Mouse (Mus musculus) heart, embryonic 15.5 days (tissue): ENCODE data around the gene Gne. TPM values are rescaled to one million over a fixed set of nuclear protein-coding genes. Genes with fewer than 3 reads are reported as not detected.
A peak's percentile ranks its signal among the peaks of the same experiment; 100 is the strongest.
"Not testable (repeated sequence)": the region's sequence is repeated elsewhere in the genome, so short reads cannot be mapped to it uniquely, and the experiment has no call there.

ENCODE experiments used
- ATAC-seq: fragments of 200-750 bp; cut with Nextera tagmentation; replicated peaks from 2 replicates; pipeline ENCODE4 v1.8.0; 2017; ENCODE audit warnings: low read depth, moderate TSS enrichment; ENCODE audit not compliant: insufficient number of reproducible peaks, insufficient read depth, low FRiP score
- H3K27ac ChIP-seq: fragments of 300-500 bp; sonication (generic); 2 replicates; pipeline ENCODE4 v1.5.1; 2015; ENCODE audit warnings: mild to moderate bottlenecking, inconsistent platforms
- H3K27me3 ChIP-seq: fragments of 300-500 bp; sonication (generic); 2 replicates; pipeline ENCODE4 v1.6.1; 2015; ENCODE audit warnings: inconsistent platforms
- H3K36me3 ChIP-seq: fragments of 300-500 bp; sonication (generic); 2 replicates; pipeline ENCODE4 v1.6.1; 2015; ENCODE audit warnings: mild to moderate bottlenecking, inconsistent platforms
- H3K4me1 ChIP-seq: fragments of 300-500 bp; sonication (generic); replicated peaks from 2 replicates; pipeline ENCODE4 v1.6.1; 2015; ENCODE audit warnings: inconsistent platforms
- H3K4me2 ChIP-seq: fragments of 300-500 bp; sonication (generic); 2 replicates; pipeline ENCODE4 v1.6.1; 2015; ENCODE audit warnings: inconsistent platforms, mild to moderate bottlenecking, moderate library complexity
- H3K4me3 ChIP-seq: fragments of 300-500 bp; sonication (generic); 2 replicates; pipeline ENCODE4 v1.5.1; 2015; ENCODE audit warnings: mild to moderate bottlenecking, inconsistent platforms
- H3K9ac ChIP-seq: fragments of 300-500 bp; sonication (generic); 2 replicates; pipeline ENCODE4 v1.6.1; 2015; ENCODE audit warnings: mild to moderate bottlenecking, inconsistent platforms
- H3K9me3 ChIP-seq: fragments of 300-500 bp; sonication (generic); replicated peaks from 2 replicates; pipeline ENCODE4 v1.6.1; 2016; ENCODE audit warnings: inconsistent platforms
- WGBS: fragments of 180-500 bp; shearing (Covaris S2); methylation state at CpG from one replicate; pipeline ENCODE4 v1.1.7; 2015; ENCODE audit warnings: mixed read lengths; 5-methylcytosine and 5-hydroxymethylcytosine counted together
- polyA plus RNA-seq: library from polyadenylated mRNA; unstranded; fragments of >200 nt; fragmentation: Nextera tagmentation; extraction: Ambion mirVana; gene quantifications from 2 replicates; pipeline ENCODE4 v1.2.1, GENCODE M21; 2015

The Gne gene
- polyA plus RNA-seq, 1 experiment from 2014 or later, result 27.3 TPM

DNA sequence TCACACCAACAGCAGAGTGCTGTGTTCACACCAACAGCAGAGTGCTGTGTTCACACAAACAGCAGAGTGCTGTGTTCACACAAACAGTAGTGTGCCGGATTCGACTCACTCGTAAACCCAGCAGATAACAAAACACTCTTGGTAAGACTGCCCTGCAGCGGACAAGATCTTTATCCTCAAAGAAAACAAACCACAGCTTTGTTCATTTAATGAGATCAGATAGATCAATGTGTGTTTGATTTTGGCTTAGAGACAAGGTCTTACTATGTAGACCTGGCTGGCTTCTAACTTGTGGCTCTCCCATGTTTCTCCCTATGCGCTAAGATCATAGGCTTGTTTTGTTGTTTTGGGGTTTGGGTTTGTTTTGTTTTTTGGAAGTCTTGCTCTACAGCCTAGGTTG lies 37.9 kb downstream of the Gne start:
- Histone ChIP-seq H3K4me2 (no peak overlapping the region), H3K9me3 (no peaks in the 10 kb centered on the region), H3K4me3 (no peak overlapping the region), H3K27ac (no peak overlapping the region), H3K9ac (no peak overlapping the region), H3K27me3 (no peaks in the 10 kb centered on the region), H3K36me3 (peaks cover 69% of the 10 kb centered on the region), H3K4me1 (no peaks in the 10 kb centered on the region)
- no peak for ATAC-seq
- 62% methylated on average over 5 of the region's 5 CpGs for WGBS

DNA sequence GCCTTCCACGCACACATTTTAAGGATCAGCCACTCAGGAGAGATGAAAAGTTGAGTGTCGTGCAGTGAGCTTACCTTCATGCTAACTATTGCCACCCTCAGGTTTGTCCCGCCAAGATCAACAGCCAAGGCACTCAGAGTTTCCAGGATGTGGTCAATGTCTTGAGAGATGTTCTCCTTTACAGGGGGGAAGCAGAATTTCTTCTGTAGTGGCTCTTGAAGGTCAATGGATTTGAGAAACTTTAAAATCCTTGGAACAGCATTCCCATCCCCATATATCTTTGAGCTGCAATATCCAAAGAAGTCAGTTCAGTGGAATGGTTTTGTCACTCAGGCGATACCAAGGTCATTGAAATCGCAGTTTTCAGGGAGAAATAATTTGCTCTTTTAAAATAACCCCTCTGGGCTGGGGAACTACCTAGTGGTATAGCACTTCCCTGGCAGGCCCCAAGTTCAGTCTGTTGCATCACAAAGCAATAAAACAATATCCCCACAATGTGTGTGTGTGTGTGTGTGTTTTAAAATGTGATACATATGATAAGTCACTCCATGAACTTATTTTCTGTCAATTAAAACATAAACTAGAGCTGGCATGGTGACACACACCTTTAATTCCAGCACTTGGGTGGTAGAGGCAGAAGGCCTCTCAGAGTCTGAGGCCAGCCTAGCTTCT lies 39.2 kb downstream of the Gne start:
- Histone ChIP-seq H3K4me1 (no peaks in the 10 kb centered on the region), H3K36me3 (peaks cover 76% of the 10 kb centered on the region), H3K27ac (no peak overlapping the region), H3K9ac (no peak overlapping the region), H3K27me3 (no peaks in the 10 kb centered on the region), H3K4me3 (no peak overlapping the region), H3K4me2 (no peak overlapping the region), H3K9me3 (no peaks in the 10 kb centered on the region)
- WGBS, result 90% methylated on average over 5 of the region's 5 CpGs
- ATAC-seq, result no peak

DNA sequence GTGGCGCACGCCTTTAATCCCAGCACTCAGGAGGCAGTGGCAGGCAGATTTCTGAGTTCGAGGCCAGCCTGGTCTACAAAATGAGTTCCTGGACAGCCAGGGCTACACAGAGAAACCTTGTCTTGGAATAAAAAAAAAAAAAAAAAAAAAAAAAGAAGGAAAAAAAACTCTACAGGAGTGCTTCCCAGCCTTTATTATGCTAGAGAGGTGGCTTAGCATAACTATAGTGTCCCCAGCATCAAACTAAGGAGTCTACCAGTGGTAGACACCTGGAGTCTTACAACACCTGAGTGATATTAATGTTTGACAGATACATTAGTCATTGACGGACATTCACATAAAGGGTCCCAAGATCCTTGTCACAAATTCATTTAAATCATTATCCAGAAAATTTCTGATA lies 40.8 kb downstream of the Gne start:
- not testable (repeated sequence) for H3K4me2 ChIP-seq, H3K9ac ChIP-seq, H3K27ac ChIP-seq, ATAC-seq, H3K4me3 ChIP-seq, H3K9me3 ChIP-seq, H3K27me3 ChIP-seq, H3K4me1 ChIP-seq
- H3K36me3 ChIP-seq, result peaks cover 84% of the 10 kb centered on the region
- WGBS, result 89% methylated on average over 4 of the region's 4 CpGs

DNA sequence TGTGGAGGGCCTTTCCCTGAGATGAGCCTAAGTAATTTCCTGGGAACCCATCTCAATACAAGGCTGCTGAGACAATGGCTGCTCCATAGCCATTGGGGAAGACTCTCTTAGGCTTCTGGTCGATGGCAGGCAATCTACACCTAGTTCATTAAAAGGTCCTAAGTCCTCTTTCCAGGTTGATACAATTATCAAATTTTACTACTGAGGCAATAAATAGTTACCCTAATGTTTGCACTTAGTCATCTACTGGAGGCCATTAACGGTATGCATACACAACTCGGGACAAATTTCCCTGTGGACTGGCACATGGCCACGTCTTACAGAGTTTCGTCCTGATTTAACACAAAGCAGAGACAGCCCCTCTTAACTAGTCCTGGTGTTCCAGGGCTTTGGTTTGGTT lies 41.5 kb downstream of the Gne start:
- whole genome bisulfite sequencing, result 91% methylated on average over 5 of the region's 5 CpGs
- no peaks in the 10 kb centered on the region for H3K27me3 ChIP-seq
- no peak overlapping the region for H3K4me3 ChIP-seq
- H3K9me3 ChIP-seq, result no peaks in the 10 kb centered on the region
- H3K4me2 ChIP-seq, result no peak overlapping the region
- no peaks in the 10 kb centered on the region for H3K4me1 ChIP-seq
- no peak overlapping the region for H3K9ac ChIP-seq
- no peak overlapping the region for H3K27ac ChIP-seq
- ATAC-seq, result no peak
- peaks cover 84% of the 10 kb centered on the region for H3K36me3 ChIP-seq

DNA sequence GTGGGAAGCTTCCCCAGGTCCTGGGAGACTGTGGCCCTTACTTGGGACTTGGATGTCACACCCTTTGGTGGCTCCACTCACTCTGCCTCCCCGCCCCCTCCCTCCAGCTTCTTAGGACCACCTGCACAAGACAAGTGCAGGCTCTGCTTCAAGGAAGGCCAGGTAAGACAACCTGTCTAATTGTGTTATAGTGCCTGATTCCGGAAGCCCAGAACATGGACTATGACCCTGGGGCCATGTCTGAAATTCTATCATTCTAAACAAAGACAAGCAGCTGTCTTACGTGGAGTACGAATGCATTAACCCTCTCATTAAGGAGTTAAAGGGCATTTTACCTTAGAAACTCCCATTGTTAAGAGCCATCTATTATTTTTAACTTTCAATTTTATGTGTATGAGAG lies 43.2 kb downstream of the Gne start:
- H3K27ac ChIP-seq, result no peak overlapping the region
- no peaks in the 10 kb centered on the region for H3K27me3 ChIP-seq
- no peak overlapping the region for H3K9ac ChIP-seq
- H3K4me2 ChIP-seq, result no peak overlapping the region
- no peaks in the 10 kb centered on the region for H3K4me1 ChIP-seq
- 92% methylated on average over 4 of the region's 4 CpGs for WGBS
- no peaks in the 10 kb centered on the region for H3K9me3 ChIP-seq
- H3K4me3 ChIP-seq, result no peak overlapping the region
- ATAC-seq, result no peak
- H3K36me3 ChIP-seq, result peaks cover 85% of the 10 kb centered on the region

DNA sequence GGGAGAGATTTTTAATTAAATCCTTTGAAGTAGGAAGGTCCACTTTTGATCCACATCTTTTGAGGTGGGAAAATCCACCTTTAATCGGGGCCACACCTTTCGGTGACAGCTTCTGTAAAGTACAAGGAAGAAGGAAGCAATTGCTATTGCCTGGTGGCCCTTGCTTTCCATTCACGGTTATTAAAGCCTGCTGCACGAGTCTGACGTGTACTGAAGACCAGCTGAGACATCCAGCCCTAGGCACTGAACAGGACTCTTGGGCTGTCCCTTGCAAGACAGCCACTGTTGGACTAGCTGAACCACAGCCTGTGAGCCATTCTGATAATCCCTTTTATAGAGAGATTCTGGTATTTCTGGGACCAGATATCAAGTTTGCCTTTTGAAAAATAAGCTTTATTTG lies 47.5 kb downstream of the Gne start:
- Histone ChIP-seq H3K4me2 (no peak overlapping the region), H3K4me1 (peaks cover 3% of the 10 kb centered on the region), H3K4me3 (no peak overlapping the region), H3K27me3 (no peaks in the 10 kb centered on the region), H3K36me3 (peaks cover 74% of the 10 kb centered on the region), H3K27ac (no peak overlapping the region), H3K9me3 (no peaks in the 10 kb centered on the region), H3K9ac (no peak overlapping the region)
- ATAC-seq, result no peak
- 74% methylated on average over 5 of the region's 5 CpGs for WGBS

DNA sequence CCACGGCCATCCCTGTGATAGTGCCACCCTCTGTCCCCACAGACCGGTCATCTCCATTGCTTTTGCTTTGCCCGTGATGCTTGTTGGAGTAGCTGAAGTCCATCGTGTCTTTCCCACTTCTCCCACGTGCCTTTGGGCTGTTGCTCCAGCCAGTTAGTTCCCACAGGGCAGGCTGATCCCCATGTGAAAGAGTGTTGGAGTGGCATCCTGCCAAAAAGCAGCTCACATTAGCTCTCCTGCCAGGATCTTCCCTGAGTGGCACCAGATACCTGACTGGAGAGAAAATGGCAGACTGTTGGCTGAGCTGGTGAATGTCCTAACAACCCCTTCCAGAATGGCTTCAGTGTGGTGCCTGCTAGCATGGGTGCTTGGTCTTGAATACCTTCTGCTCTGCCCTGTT lies 52.5 kb downstream of the Gne start:
- Histone ChIP-seq H3K27ac (peak overlapping the region; percentile 13; the same call in 1 of the 2 replicates), H3K4me1 (peaks cover 41% of the 10 kb centered on the region), H3K9me3 (no peaks in the 10 kb centered on the region), H3K9ac (no peak overlapping the region), H3K27me3 (no peaks in the 10 kb centered on the region), H3K4me3 (no peak overlapping the region), H3K4me2 (no peak overlapping the region), H3K36me3 (peaks cover 54% of the 10 kb centered on the region)
- peak; percentile 35; the same call in 1 of the 2 replicates for ATAC-seq
- whole genome bisulfite sequencing, result 70% methylated on average over 5 of the region's 5 CpGs

DNA sequence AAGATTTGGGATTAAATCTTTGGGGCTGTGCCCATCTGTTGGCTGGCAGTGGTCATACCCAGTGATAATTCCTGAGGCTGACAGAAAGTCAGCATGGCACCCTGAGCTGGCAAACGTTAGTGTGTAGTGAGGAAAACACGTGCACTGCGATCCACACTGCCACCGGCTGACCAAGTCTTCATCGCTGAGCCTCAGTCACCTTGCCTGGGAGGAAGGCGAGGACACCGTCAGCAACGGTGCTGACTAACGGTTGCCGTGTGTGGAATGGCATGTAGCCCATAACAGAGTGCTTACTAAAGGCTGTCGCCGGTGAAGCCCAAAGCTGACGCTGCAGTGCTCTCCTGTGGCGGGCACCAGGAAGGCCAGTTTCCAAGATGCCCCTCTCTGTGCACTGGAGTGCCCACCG lies 54.3 kb downstream of the Gne start:
- H3K36me3 ChIP-seq, result peaks cover 68% of the 10 kb centered on the region
- H3K9me3 ChIP-seq, result no peaks in the 10 kb centered on the region
- ATAC-seq, result peak; percentile 58; the same call in 1 of the 2 replicates
- WGBS, result 66% methylated on average over 15 of the region's 15 CpGs
- no peak overlapping the region for H3K9ac ChIP-seq
- no peak overlapping the region for H3K4me2 ChIP-seq
- H3K4me3 ChIP-seq, result no peak overlapping the region
- H3K27me3 ChIP-seq, result no peaks in the 10 kb centered on the region
- peaks cover 41% of the 10 kb centered on the region for H3K4me1 ChIP-seq
- peak overlapping the region; percentile 96 for H3K27ac ChIP-seq

DNA sequence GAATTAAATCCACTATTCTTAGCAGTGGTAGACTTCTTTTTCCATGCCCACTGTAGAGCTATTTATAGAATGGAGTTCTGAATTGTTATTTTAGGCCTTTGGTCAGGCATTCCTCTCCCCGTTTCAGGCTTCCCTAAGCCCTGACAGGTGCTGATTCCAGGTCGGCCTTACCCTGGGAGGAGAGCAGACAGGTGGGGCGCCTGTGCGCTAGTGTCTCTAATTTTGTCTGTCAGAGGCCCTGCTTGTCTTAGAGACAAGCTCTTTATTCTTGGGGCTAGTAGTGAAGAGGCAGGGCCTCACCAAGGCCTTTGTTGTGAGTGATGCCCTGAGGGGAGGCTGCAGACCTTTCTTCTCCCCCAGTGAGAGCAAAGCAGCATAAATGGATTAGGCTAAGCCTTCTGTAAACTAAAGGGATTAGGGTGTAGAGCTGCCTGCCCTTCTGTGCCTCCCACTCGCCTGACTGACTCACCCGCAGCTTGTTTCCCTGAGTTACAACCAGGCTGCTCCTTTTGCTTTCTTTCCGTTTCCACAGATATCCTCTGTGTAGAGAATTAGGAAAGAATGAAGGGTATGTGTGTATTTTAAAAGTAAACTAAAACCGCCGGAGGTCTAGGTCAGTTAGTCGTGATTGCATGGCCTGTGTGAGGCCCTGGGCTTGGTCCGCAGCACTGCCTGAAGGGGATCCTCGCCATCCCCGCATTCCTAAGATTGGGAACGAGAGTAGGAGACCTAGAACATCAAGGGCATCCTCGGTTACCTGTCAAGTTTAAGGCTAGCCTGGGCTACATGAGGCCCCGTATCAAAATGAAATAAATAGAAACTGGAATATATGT lies 55.5 kb downstream of the Gne start:
- peaks cover 75% of the 10 kb centered on the region for H3K36me3 ChIP-seq
- H3K4me1 ChIP-seq, result peaks cover 41% of the 10 kb centered on the region
- peak overlapping the region; percentile 96 for H3K27ac ChIP-seq
- peak; percentile 61 for ATAC-seq
- H3K9ac ChIP-seq, result peak overlapping the region; percentile 31
- no peaks in the 10 kb centered on the region for H3K9me3 ChIP-seq
- H3K27me3 ChIP-seq, result no peaks in the 10 kb centered on the region
- 43% methylated on average over 16 of the region's 16 CpGs for WGBS
- peak overlapping the region; percentile 47 for H3K4me2 ChIP-seq
- no peak overlapping the region for H3K4me3 ChIP-seq

DNA sequence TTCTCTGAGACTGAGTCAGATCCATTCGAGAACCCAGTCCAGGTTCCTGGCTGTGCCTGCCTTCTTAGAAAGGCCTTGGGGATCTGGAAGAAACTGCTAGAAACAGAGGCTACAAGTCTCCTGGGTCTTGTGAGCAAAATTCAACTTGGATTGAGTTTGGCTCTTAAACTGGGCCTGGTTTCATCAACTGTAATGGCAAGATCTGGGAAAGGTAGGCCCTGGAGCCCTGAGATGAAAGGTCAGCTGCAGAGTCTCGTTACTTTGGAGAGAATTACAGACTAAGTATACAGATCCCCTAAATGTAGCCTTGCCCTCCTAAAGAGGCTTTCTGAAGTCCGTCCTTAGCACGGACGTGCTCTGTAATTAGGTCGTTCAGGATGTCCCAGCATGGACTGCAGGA lies 58.4 kb downstream of the Gne start:
- Histone ChIP-seq H3K27me3 (no peaks in the 10 kb centered on the region), H3K9ac (no peak overlapping the region), H3K4me1 (peaks cover 30% of the 10 kb centered on the region), H3K27ac (no peak overlapping the region), H3K4me2 (no peak overlapping the region), H3K36me3 (peaks cover 81% of the 10 kb centered on the region), H3K4me3 (no peak overlapping the region), H3K9me3 (no peaks in the 10 kb centered on the region)
- WGBS, result 88% methylated on average over 6 of the region's 6 CpGs
- no peak for ATAC-seq

DNA sequence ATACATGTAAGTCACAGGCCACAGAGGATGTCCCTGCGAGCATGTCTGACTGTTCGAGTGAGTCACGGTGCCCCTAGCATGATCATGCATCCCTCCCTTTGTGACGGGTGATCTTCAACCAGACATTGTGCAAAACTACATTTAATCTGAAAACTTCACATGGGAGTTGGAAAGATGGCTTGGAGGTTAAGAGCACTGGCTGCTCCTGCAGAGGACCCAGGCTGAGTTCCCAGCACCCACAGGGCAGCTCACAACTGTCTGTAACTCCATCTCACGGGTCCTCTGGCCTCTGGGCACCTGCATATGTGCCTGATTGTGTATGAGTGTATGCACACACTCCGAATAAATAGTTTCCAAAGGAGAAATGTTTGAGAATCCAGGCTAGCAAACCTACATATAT lies 59.7 kb downstream of the Gne start:
- ATAC-seq, result no peak
- 94% methylated on average over 6 of the region's 6 CpGs for WGBS
- no peak overlapping the region for H3K9ac ChIP-seq
- no peak overlapping the region for H3K4me2 ChIP-seq
- no peak overlapping the region for H3K27ac ChIP-seq
- peaks cover 17% of the 10 kb centered on the region for H3K4me1 ChIP-seq
- H3K27me3 ChIP-seq, result no peaks in the 10 kb centered on the region
- H3K9me3 ChIP-seq, result no peaks in the 10 kb centered on the region
- H3K36me3 ChIP-seq, result peaks cover 88% of the 10 kb centered on the region
- no peak overlapping the region for H3K4me3 ChIP-seq

DNA sequence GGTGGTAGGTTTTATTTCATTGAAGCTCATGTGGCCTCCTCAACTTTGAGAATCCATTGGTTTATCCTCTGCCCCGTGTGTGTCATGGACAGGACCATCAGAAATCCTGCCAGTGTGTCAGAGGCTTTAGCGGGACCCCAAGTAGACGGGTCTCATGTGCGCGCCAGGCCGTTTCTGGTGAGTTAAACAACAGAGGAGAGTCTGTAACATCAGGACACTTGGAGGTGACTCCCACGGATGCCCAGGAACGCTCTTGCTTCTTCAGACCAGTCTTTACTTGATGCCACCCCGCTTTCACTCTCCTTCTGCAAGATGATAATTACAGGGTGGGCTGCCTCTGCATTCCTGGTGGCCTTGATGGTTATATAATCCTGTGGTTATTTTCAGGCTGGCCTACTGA lies 60.3 kb downstream of the Gne start:
- no peak overlapping the region for H3K9ac ChIP-seq
- no peak for ATAC-seq
- no peaks in the 10 kb centered on the region for H3K27me3 ChIP-seq
- no peaks in the 10 kb centered on the region for H3K9me3 ChIP-seq
- H3K4me3 ChIP-seq, result no peak overlapping the region
- H3K4me2 ChIP-seq, result no peak overlapping the region
- H3K4me1 ChIP-seq, result peaks cover 11% of the 10 kb centered on the region
- WGBS, result 90% methylated on average over 9 of the region's 9 CpGs
- no peak overlapping the region for H3K27ac ChIP-seq
- peaks cover 88% of the 10 kb centered on the region for H3K36me3 ChIP-seq
